Mouse (Mus musculus): ENCODE measurements around the gene Lipa.

- TF ChIP-seq EP300 (optimal IDR thresholded peaks at IDR 0.05) (no peak), CTCF (IDR thresholded peaks at IDR 0.05; ENCODE audit: low read depth) (no peak)
Measured at GRCm38 (mm10) chr19:34532061-34532751, 4.9 kb upstream of the Lipa start.

All from stomach, postnatal 0 days (tissue).